Mouse (Mus musculus) gonadal fat pad, adult 2 months (tissue): ENCODE results near the gene Gfi1b. TPM values are rescaled to one million over a fixed set of nuclear protein-coding genes. Genes with fewer than 3 reads are reported as not detected.

ENCODE experiments used
- DNase-seq: peaks from one replicate; pipeline ENCODE4 v3.0.0-alpha.2; 2012; ENCODE audit warnings: low read depth
- polyA plus RNA-seq: library from polyadenylated mRNA; depleted of rRNA; stranded (reverse); fragments of >200 nt; gene quantifications from 2 replicates; pipeline ENCODE4 v1.2.3, GENCODE M21; 2012

The Gfi1b gene
- polyA plus RNA-seq, 1 experiment: 2.1 TPM

DNA sequence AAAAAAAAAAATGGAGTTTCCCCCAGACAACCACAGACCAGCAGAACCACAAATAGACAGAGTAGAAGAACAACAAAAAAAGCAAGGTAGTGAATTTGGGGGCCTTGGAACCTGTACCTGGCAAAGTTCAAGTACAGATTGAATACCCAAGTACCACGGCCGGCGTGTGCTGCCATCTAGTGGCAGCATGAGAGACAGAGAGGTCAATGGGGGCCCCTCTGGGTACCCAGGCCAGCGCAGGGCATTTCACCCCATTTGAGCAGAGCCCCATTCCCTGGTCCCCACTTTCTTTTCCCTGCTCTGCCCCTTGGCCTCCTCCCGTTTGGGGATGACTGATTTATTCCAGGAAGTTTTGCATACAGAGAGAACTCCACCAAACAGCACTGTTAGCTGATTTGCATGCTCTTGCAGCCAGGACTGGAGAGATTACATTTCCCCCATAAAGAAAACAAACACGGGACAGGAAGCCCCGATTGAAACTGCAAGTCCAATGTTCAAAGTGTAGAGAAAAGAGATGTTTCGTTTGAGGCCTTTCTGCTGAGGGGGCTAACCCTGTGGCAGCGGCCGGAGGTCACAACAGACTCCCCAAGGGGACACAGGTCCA is 841 bp upstream of the Gfi1b start:
- DNase-seq: no peak

DNA sequence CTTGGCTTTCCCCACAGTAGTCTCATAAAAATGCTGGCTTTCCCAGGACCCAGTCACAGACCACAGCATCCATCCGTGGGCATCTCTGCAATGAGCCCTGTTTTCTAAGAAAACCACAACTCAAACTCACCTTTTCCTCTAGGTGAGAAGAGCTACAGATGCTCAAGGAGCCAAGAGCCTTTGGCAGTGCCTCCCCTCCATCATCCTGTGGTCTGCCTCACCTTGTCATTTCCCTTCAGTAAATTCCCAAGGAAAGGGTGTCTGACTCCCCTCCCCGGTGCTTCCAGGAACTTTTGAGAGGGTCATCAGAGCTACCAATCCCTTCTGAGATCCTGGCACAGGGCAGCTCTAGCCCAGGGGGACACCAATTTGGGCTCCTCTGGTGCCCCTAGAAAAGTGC is 671 bp downstream of the Gfi1b start:
- no peak for DNase-seq

DNA sequence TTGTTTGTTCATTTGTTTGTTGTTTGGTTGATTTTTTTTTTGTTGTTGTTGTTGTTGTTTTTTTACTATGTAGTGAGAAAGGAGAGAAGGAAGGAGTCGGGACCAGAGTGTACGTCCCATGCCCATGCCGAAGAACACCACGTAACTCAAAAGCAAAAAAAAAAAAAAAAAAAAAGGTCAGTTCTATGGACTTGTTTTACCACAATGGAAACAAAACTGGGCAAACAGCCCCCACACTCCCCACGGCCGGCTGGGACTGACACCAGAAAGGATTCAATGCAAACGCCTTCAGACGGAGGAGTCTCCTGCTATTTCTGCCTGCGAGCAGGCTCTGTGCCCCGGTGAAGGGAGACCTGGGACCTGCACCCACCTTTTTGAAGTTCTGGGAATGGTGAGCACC is 1.3 kb downstream of the Gfi1b start:
- no peak for DNase-seq

- DNase-seq: no peak
Measured at GRCm38 (mm10) chr2:28619369-28619768, 2.4 kb downstream of the Gfi1b start.

DNA sequence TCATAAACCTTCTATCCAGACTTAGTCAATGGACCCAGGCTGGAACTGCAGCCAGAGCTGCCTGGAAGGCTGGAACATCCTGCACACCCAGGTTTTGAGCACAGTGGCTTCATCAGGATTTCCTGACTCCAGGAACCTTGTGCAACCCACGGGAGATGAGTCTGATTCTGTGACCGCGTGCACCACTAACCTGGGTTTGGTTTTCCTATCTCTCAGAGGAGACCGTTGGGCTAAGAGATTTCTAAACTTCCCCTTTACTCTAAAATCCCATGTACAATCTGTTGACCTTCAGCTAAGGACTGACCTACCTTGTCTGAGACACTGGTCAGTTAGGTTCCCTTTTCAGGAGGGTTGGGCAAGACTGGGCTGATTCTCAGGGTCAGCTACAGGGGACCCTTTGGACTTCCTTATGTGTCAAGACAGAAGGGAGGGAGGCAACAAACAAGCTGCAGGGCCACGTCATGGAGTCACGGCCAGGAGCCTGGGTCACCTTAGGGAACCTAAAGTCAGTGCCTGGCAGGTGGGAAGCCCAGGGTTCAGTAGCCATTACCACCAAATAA is 2.9 kb downstream of the Gfi1b start:
- no peak for DNase-seq

GRCm38 (mm10) chr2:28617498-28618486 is 4.0 kb downstream of the Gfi1b start:
- no peak for DNase-seq

GRCm38 (mm10) chr2:28616874-28617273 is 4.9 kb downstream of the Gfi1b start:
- no peak for DNase-seq

GRCm38 (mm10) chr2:28616358-28616757 is 5.4 kb downstream of the Gfi1b start:
- no peak for DNase-seq

DNA sequence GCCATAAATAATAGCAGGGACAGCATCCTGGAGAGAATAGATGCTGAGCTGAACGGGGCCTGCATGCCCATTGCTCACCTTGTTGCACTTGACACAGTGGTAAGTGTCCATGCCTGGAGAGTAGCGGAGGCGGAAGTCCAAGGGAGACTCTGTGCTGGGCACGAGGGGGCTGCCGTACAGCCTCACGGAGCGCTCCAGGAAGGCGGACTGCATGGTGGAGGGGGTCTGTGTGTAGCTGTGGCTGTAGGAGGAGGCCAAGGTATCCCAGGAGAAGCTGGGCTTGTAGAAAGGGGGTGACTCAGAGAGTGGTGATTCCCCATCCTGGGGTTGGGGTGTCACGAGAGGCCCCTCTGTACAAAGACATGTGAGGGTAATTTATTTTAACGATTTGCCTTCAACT is 8.2 kb downstream of the Gfi1b start:
- no peak for DNase-seq

DNA sequence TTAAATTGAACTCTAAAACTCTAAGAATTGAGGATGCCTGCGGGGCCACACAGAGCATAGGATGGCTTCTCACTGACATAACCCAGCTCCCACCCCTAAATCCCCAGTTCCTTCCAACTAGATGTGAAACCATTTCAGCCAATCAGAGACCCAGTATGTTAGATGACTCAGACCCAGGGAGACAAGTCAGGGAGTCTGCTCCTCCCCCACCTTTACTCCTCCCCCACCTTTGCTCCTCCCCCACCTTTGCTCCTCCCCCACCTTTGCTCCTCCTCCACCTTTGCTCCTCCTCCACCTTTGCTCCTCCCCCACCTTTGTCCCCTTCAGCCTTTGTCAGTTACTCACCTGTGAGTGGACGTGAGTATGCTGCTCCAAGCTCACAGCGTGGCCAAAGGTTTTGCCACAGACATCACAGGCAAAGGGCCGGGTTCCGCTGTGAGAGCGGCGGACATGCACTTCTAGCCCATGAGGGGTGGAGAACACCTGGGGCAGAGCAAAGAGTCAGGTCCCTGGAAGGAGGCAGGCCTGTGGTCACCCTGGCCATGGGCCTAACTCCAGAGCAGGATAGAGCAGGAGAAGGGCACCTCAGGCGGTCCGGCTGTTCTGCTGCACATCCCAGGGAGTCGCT is 9.2 kb downstream of the Gfi1b start:
- DNase-seq: no peak

GRCm38 (mm10) chr2:28611407-28611787 is 10.4 kb downstream of the Gfi1b start:
- no peak for DNase-seq

GRCm38 (mm10) chr2:28610716-28611406 is 10.9 kb downstream of the Gfi1b start:
- no peak for DNase-seq

GRCm38 (mm10) chr2:28609851-28610250 is 11.9 kb downstream of the Gfi1b start:
- no peak for DNase-seq

GRCm38 (mm10) chr2:28607341-28608165 is 14.2 kb downstream of the Gfi1b start:
- no peak for DNase-seq

DNA sequence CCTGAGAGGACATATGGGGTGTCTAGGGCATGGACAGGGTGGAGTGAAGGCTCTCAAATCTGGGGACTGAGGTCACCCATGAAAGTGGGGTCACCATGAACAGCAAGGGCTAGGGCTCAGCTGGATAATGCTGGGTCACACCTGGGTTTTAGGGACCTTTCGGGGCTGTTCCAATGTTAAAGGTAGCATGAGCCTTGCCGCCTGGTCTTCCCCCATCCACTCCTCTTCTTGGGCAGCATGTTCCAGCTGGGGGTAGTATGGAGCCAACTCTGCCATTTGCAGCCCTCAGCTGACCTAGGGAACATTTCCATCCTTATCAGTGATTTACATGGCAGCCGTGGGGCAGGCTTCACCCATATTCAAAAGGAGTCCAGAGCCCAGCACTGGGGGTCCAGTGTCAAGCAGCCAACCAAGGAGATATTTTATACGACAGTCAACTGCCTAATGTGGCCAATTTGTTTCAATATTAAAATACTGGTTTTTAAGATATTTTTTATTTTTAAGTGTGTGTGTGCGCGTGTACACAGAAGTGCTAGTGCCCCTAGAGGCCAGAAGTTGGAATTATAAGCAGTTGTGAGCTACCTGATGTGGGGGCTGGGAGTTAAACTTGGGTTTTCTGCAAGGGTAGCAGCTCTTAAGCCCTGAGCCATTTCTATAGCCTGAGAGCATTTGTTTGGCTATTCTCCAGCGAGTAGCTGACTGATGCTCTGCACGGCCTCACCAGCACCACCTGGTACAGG is 15.0 kb downstream of the Gfi1b start:
- no peak for DNase-seq

- no peak for DNase-seq
Measured at GRCm38 (mm10) chr2:28605789-28606541, 15.8 kb downstream of the Gfi1b start.

- DNase-seq: no peak
Measured at GRCm38 (mm10) chr2:28603542-28603941, 18.2 kb downstream of the Gfi1b start.

DNA sequence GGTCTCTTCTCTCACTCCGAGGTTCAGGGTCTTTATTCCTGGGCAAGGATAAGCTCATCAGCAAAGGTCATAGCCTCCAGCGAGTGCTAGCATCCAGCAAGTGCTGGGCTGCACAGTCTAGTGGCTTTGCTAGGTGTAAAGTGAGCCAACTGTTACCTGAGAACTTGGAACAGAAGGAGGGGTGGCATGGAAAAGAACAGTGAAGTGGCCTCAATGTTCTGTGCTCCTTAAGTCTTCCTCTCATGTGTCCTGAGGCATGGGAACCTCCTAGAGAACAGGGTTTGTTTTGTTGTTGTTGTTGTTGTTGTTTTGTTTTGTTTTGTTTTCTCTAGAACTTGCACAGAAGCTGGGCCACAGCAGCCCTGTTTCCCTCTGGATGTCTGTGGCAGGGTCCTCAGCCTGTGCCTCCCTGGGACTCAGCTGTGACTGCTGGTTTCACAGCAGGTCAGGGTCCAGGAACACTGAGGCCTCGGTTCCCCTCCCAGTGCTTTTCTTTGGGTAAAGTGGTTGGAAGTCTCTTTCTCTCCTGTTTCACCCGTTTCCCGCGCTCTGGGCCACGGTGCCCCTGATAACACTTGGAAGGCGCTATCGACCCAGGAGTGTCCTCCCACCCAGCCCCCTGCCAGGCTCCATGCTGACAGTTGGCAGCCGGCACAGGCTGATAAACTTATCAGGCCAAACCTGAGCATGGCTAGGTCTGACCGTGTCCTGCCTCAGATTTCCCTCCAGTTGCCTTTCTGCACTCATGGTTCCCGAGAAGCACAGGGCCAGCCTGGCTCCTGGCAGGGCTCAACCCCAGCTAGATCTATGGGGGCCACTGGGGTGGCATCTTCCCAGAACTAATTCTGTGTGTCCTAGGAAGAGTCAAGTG is 19.8 kb downstream of the Gfi1b start:
- DNase-seq: no peak

- DNase-seq: no peak
Measured at GRCm38 (mm10) chr2:28599569-28599900, 22.2 kb downstream of the Gfi1b start.
